Mouse (Mus musculus): ENCODE data around the gene Rps6ka4.

DNA sequence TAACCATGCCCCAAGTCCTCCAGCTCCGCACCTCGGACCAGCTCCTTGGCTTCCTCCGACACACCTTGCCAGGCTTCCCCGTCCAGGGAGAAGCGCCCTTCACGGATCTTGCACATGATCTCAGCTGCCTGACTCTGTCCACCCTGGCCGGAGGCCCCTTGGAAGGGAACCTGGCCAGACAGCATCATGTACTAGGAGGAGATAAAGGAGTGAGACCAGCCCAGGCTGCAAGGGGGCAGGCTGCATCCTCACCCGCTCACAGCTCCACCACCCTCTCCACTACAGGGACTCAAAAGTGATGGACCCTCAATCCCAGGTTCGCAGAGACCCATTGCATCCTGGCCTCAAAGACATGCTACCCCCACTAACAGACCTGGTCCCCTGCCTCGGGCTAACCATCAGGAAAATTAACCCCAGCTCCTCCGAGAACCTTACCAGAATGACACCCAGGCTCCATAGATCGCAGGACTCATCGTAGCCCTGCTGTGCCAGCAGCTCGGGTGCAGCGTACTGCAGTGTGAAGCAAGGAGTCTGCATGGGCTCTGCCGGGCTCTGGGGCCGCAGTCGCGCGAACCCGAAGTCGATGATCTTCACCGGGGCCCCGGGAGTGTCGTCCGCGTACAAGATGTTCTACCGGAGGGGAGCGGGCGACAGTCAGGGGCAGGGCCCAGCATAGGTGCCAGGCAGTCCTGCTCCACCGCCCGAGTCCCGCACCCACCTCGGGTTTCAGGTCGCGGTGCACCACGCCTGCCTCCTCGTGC is 9.7 kb downstream of the Rps6ka4 start:
- TF ChIP-seq CTCF (IDR thresholded peaks at IDR 0.05; ENCODE audit: low read depth, low read length) (no peak), POLR2A (IDR thresholded peaks at IDR 0.05; ENCODE audit: insufficient read depth, low read length) (no peak)

All from ES-Bruce4 (cell line).